Mouse (Mus musculus) adrenal gland (tissue): ENCODE measurements around the gene Rad9b.

Source experiments
- intact Hi-C: fragments of 180-260 bp; cut with DNase I; formaldehyde crosslinking; loops from one replicate; pipeline ENCODE4 v1.15.1; 2025

Gene Rad9b

DNA sequence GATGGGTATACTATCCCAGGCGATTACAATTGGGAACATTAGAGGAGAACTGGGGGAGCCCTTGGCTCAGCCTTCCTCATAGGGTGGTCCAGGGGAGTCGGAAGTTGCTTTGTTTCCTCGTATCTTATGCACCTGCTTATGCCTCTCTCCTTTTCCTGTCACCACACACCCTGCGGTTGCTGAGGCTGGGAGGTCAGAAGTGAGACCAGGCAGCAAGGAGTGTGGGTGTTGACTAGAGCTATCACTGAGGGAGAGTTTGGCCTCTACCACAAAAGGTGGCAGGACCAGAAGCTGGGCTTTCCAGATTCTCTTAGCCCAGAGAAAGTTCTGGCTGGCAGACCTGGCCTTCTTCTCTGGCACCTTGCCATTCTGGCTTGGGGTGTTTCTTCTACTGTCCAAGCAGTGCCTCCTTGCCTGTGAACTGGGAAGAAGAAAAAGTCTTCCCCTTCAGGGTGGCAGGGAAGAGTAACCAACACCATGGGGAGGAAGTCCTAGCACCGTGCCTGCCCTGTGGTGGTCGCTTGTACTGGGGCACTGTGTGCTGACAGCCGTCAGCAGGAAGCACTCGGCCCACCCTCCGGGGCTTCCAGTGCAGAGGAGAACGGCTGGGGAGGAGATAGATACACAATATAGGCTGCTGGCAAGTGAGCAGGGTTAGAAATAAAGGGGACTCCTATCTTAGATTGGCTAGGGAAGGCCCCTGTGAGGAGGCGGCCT is 36.5 kb downstream of the Rad9b start:
- intact Hi-C loops = no loop called here

- intact Hi-C loops = no loop called here
Measured at GRCm38 (mm10) chr5:122314966-122315667, 38.9 kb downstream of the Rad9b start.

DNA sequence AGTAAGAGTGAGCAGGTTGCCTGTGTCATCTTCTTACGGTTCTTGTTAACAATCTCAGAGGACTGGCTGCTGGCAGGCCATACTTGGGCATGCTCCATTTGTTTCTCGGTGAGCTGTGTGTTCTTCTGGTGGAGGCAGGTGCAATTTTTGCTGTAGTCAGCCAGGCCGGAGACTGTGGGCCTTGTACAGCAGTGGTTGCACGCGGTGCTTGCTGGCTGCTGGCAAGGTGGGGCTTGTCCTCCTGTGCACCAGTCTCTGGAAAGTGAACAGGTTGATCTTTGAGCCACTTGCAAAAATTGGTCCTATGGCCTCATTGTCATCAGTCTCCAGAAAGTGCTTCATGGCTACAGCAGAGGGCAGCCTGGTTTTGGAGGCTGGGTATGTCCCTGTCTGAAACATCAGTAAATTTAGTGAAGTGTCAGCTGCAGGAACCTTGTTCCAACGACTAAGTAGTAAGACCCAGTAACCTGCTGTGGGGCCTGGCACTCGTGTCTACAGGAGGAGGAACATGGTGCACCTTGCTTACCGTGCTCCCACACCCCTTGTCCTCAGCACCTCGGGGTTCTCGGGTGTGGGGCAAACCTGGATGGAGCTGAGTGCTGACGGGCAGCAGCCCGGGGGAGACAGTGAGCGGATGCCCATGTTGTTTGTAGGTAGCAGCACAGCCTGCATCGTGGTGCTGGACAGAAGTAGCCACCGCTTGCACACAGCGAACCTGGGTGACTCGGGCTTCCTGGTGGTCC is 40.9 kb downstream of the Rad9b start:
- intact Hi-C loops = no loop called here

DNA sequence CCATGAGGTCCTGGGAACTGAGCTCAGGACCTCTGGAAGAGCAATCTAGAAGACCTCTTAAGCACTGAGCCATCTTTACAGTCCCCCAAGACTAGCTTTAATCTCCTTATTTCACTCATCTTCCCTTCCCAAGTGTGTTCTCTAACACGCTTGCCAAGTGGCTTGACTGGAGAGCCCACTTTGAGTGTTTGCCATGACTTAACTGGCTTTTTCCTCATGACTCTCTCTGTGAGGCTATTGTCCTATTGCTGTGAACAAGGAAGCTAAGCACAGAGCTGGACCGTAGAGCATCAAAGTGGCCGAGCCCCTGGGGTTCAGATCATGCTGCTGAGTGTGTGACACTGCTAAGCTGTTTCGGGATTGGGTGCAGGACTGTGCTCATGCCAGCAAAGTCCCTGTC is 41.7 kb downstream of the Rad9b start:
- intact Hi-C loops = no loop called here

- intact Hi-C loops = no loop called here
Measured at GRCm38 (mm10) chr5:122311692-122312091, 42.3 kb downstream of the Rad9b start.

DNA sequence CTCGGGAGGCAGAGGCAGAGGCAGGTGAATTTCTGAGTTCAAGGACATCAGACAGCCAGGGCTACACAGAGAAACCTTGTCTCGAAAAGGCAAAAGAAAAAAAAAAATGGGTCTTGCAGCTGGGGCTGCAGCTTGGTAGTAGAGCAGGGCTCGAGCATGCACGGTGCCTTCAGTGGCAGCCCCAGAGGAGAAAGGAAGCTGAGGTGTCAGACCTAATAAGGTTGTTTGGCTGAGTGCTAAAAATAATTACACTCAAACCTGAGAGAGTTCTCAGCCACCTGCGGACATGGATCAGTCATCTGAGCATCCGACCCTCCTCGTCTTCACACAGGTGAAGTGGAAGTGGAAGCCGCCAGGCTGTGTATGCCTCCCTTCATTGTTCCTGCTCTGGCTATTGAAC is 43.3 kb downstream of the Rad9b start:
- intact Hi-C loops = no loop called here

GRCm38 (mm10) chr5:122306536-122306935 is 47.5 kb downstream of the Rad9b start:
- intact Hi-C loops = no loop called here

DNA sequence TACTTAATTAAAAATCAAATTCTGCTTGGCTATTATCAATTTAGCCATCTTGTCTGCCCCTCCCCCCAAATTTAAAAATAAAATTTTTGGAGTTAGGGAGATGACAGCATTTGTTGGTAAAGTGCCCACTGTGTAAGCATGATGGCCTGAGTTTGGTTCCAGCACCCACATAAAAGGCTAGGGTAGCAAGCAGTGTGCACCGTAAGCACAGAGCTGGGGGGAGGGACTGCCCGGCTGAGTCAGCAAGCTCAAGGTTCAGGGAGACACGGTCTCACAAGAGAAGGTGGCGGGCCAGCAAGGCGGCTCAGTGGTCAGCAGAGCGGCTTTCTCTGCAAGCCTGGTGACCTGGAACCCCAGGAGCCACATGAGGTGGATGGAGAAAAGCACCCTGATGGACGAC is 48.6 kb downstream of the Rad9b start:
- intact Hi-C loops = no loop called here

- intact Hi-C loops = no loop called here
Measured at GRCm38 (mm10) chr5:122304541-122304940, 49.5 kb downstream of the Rad9b start.

- intact Hi-C loops = no loop called here
Measured at GRCm38 (mm10) chr5:122303937-122304336, 50.1 kb downstream of the Rad9b start.

DNA sequence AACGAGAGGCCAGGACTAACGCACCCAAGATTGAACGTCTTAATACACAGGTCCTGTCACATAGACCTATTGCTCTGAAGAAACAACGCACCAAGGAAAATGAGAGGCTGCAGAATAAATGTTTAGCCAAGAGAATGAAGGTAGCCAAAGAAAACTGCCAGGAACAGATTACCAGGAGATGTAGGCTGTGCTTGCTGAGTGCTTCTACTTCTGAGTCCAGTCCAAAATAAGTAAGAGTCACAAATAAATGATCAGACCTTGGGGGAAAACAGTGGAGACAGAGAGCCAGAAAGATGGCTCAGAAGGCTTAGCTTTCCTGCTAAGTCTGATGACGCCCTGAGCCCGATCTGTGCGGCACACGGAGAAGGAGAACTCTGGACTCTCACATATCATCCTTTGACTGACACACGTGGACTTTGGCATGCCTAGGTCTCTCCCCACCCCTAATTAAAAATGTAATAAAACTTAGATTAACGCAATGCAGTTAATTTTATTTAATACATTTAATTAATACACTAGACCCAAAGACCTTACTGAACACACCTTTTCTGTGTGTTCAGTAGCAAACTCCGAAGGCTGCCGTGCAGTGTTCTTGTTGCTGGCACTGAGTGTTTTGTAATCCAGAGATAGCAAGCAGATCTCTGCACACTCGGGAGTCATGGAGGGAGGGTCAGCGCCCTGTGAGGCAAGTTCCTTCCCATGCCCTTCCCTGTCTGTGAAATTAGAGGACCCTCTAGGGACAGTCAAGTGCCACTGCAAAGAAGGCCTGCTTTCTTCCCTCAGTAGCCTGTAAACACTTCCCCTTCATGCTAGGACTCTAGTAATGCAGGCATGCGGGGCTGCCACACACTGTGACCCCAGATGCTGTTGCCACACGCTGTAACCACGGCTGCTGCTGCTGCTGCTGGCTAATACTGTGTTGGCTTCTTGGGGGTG is 51.0 kb downstream of the Rad9b start:
- intact Hi-C loops = no loop called here

DNA sequence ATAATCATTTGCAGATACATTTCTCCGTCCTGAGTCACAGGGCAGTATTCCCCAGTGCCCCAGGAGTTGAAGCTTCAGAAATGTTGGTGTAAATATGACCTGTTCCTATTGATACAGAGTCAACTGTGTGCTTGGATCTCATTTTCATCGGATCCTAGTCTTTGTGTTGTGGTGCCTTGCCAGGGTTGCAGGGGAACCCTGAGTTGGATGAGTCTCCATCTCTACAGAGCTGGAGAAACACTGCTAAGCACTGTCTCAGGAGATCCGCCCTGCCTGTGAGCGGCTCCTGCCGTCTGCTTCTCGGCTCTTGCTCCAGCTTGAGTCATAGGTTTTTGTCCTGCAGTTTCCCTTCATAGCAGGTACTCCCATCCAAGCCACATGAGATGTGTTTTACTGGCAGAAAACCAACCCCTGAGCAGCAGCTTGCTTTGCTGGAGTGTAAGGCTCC is 53.9 kb downstream of the Rad9b start:
- intact Hi-C loops = no loop called here

DNA sequence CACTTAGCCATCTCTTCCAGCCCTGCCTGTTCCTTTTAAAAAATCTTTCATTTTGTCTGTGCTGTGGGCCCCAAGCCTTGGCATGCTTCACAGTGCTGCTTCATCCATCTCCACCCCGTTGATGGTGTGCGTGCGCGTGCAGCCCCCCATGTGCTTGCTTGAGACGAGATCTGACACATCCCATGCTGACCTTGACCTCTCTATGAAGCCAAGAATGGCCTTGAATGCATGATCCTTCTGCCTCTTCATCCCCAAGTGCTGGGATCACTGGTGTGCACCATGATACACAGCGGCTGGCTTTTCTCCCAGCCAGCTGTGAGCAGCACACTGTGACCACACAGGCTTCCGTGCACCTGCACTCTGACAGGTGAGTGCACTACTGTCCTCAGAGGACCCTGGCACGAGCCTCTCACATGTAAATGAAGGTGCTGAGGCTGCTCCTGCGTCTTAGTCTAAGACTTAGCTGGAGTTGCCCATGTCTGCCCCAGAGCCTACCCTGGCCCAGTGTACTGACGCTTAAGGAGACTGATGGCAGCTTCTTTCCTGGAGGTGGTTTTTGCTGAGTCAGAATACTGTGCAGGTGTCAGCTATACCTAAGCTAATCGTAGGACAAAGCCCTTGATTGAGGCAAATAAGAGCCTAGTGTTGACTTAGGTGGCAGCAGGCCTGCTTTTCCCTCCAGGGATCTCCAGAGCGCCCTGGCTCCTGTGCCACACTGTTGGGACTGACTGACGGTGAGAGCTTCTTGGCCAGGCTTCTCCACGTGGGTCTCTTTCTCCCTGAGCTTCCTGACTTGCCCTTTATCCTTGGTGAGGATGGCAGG is 58.7 kb downstream of the Rad9b start:
- intact Hi-C loops = no loop called here

GRCm38 (mm10) chr5:122294219-122294735 is 59.8 kb downstream of the Rad9b start:
- intact Hi-C loops = no loop called here

- intact Hi-C loops = no loop called here
Measured at GRCm38 (mm10) chr5:122293131-122293530, 60.9 kb downstream of the Rad9b start.

DNA sequence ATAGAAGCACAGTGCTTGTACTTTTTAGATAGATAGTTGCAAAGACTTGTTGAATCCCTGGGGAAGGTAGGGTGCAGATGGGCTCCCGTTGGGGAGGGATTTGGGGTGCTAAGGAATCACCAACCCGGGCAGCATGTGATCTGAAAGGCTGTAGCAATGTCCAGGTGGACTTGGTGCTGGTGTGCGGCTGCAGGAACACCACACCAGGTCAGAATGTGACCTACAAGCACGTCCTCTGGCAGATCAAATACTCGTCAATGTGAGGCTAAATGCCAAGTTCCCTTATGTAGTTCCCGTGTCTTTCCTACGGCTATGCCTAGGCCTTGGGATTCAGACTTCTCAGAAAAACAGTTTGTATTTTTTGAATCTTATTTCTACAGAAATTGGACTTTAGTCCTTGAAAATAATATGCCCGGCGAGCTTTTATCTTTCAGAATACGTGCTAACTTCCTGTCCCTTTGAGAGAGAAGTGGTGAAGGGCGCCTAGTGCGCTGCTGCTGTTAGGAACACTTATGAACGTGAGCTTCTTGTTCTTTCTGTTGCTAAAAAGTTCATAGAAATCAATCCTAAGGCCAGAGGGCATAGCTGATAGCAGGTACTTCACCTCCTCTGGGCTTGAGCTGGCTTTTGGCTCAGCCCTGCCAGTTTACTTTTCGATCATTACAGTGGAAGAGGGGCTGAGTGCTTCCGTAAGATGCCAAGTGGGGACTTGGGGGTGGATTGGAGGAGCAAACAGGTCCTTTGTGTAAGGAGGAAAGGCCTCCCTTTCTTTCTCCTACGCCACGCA is 62.3 kb downstream of the Rad9b start:
- intact Hi-C loops = no loop called here

DNA sequence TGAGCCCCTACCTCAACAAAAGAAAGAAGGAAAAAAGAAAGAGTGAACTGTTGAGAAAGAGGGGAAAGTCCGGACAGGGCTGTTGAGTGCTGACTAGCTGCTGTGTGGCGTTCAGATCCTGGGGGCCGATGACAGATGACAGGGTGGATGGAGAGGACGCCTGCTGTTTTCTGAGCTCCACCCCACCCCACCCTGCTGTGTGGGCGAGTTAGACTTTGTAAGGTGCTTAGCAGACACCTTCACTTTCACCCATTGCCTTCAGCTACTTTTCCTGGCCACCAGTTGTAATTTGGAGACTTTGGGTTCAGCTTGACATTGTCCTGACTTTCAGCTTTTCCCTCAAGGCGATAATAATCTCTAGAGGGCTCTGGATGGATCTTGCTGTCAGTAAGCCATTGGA is 62.9 kb downstream of the Rad9b start:
- intact Hi-C loops = no loop called here

DNA sequence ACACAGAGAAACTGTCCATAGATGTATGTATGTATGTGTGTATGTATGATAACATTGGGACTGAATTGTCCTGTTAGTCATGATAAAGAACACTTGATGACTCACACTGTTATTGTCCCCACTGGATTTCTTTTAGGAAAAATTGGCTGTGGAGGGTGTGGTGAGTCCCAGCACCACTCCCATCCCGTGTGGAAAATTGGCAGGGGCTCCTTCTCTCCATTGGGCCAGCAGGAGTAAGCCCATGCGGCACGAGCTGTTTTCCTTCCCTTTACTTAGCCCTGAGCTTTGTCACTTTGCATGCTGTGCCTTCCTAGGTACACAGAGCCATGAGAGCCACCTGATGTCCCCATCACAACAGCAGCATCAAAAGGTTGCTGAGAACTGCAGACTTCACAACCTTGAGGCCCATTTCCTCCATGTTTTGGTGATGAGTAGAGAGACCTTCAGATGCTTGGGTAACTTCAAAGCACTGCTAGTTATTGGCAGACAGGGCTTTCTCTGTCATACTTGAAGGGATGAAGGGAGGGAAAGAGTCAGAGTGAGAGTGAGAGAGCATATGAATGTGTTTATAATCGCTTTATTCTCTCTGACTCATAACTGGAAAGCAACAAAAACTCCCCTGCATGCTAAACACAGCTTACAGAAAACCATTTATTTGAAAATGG is 65.8 kb downstream of the Rad9b start:
- intact Hi-C loops = loop anchor here (5.0 kb wide), 1 partner anchor 34 kb away; no protein-coding TSS in a partner anchor
